Mouse (Mus musculus): Measurements from ENCODE around the gene Cr2.
"Not testable (repeated sequence)": the region's sequence is repeated elsewhere in the genome, so short reads cannot be mapped to it uniquely, and the experiment has no call there.

Gene Cr2

DNA sequence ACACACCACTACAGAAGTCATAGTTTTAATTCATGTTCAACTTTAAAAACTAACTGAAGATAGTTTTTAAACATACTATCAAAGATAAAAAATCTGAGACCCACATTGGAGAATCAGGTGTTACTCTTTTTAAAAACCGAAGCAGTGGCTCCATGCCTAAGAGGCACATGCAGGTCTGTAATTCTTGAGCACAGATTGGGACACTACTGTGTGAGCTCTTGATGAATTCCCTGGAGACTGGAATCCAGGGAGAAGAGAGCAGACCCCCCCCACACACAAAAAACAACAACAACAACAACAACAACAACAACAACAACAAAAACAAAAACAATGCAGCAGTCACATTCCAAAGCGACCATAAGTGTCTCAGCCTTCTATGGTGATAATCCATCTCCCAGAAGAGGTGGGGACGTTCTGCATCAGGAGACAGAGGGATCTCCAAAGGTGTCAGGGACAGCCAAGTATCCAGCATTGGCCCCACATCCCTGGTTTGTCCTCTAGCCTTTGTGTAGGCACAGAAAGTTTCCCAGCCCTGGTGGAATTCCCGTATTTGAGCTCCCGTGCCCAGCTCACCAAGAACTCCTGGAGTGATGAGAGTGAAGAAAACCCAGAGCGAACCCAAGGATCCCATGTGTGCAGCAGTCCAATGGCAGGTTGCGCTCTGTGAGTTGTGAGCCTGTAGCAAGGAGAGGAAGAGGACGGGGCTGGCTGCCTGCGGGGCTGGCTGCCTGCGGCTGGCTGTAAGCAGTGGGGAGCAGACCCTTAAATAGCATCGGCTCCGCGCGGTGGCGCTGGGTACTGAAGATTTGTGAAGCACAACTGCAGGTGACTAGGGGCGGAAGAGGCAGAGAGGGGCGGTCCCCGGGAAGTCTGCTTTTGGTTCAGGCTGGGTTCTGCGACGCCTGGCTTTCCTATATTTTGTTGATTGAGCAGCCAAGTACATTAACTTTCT, at the start of gene Cr2:
Gene Cr2 (minus strand): TSS at position 737 of the 952 bp plus-strand sequence.
- DNase-seq: peak; percentile 21

DNA sequence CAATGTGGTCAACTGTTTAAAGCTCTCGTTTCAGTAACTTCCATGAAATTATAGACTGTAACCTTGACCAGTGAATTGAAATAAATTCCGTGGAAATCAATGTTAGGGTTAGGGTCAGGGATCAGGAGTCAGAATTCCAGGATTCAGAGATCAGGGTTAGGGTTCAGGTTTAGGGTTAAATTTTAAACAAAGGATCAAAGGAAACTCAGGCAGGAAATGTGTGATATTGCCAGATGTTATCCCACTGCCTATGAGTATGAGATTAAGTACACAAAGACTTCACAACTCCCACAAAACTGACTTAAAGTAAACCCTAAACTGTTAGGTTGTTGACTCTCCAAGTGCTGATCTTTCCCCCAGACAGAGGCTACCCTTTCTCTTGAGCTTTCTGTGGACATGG, 45.3 kb upstream of the Cr2 start:
- DNase-seq: no peak

DNA sequence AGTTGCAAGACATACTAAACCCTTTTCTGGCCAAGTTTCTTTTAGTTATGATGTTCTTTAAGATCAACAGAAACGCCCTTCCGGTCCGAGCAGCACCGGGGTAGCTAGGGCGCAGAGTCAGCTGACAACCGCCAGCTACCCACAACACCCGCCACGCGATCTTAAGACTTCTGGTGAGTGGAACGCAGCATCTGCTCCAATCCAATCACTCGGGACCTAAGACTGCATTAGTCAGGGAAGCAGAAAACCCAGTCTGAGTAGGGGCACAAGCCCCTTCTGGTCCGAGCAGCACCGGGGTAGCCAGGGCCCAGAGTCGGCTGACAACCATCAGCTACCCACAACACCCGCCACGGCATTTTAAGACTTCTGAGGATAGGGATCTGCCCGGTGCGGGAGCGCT, 36.3 kb upstream of the Cr2 start:
- DNase-seq: not testable (repeated sequence)

DNA sequence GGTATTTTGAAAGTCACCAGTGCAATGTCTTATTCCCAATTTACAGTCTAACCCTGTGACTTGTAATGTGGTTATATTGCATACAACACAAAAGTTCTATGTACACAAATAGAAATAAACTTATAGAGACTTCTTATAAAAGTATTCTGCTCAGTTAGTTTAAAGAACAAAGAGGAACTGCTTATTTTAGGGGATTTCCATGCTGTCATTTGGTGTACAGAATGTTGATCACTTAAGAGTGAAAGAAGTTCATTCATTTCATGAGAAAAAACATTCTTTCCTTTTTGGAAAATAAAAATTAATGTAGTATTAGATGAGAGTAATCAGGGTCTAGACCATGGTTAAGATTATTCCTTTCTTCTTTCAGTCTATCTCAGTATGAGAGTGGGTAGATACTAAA, 8.2 kb upstream of the Cr2 start:
- DNase-seq: no peak

DNA sequence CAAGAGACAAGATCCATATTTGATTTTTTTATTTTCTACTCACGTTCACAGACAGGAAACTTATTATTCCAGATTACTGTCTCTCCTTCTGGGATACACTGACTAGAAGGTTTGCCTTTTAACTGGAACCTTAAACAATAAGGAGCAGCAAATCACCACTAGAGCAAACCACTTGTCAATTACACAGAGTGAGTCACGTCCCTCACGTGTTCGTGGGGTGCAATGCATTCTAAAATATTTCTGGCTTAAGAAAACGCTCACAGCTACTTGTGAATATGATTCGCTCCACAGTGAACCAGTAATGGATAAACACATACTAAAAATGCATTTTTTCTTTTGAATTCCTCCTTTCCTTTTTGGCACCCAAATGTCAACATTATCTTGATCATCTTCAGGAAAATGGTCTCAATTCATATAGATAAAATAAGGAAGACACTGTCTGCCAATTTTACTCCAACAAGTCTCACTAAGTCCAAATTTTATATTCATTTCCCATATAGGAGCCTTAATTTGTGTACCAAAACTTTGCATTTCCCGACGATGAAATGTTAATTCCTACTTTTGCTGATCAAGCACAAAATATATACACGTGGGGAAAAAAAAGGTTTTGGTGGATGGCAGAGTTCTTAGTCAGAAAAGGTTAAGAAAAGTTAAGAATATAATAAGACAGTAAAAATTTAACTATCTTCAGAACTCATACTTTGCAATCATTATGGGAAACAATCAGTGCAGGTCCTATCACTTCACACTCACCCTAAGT, 11.3 kb downstream of the Cr2 start:
- no peak for DNase-seq

DNA sequence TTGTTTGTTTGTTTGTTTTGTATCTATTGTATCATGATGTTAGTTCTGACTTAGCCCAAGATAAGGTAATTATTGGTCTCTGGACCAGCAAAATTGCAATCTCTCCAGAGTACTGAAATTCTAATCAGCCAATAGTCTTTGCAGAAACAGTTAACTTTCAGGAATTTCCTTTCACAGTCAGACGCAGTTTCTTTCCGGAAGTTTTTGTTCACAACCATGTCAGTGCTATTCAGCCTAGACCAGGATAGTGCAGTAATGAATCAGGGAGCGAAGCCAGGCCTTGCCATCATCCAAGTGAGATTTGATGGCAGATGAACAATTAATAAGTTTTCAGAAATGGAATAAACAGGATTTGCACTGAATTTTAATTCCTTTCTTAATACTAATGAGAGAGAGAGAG, 44.4 kb downstream of the Cr2 start:
- no peak for DNase-seq

DNA sequence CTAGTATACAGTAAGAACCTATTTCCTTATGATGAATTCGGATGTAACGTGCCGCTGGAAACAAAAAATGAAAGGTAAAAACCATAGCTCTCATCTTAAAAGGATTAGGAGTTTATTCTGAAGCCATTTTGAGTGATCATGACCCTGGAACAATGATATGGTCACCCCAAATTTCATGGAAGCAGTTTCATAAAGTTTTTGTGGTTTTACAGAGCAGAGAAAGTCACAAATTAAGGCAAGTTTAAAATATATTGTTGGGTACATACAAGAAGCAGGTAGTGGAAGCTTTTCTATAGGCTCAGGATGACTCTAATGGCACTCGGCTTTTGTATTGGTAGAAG, 44.9 kb downstream of the Cr2 start:
- DNase-seq: no peak

DNA sequence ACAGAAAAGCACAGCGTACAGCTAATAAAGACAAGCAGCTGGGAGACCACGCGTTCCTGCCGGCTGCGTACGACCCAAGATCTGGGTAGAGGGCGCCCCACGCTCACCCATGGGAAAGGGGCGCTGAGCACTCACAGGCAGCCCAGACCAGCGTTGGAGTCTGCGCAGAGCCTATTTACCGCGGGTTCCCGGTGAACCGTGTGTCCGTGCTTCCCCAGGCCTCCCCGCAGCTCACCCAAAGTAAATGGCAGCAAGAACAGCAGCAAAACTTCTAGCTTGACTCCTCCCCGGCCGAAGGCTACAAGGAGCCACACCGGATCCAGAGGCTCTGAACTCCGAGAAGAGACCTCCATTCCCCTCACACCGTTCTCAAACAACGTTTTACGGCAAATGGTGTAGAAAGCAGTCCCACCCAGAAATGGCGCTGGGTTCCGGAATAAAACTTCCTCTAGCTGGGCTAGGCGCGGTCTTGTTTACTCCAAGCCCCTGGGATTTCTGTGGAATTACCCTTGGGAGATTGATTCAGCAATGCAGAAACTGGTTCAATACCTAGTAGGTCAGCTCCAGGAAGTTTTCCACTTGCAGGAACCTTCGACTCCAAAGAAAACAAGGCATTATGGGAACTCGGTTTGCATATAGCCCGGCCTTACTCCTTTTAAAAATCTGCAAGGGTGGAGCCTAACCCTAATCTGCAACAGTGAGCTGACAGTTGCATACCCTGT, 45.4 kb downstream of the Cr2 start, which contains the start of gene Cr1l:
Gene Cr1l (minus strand): TSS at position 634 of the 722 bp plus-strand sequence.
- peak; percentile 91 for DNase-seq

DNA sequence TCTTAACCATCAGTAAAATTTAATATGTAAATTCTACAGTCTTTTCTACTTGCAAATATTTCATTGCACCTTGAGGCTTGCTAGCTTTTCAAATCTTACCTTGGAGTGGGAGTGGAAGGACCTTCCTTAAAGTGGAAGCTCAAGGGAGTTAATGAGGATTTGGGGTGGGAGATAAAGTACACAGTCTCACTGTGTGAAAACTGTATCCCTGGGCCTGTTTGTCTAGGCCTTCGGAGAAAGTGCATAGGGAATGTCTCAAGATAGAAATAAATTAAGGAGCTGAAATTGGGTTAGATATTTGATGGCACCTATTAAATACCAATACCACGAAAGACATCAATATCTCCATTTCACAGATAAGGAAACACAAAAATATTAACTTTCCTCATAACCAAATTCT, 46.0 kb downstream of the Cr2 start:
- DNase-seq: no peak

DNA sequence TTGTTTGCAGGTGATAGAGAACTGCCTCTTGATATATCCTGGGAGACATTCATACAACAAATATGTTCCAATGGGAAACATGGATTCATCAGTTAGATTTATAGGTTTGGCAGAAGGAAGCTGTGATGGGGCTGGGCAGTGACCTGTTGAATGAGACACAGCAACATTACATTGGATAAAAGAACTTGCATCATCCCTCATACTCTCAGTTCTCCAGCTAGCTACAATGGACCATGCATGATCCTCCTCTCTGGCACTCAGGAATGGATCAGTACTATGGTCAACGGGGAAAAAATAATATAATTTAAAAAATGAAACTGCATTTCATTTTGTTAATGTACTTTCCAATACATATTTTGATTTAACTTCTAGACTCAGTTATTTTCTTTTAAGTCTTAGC, 46.6 kb downstream of the Cr2 start:
- no peak for DNase-seq

DNA sequence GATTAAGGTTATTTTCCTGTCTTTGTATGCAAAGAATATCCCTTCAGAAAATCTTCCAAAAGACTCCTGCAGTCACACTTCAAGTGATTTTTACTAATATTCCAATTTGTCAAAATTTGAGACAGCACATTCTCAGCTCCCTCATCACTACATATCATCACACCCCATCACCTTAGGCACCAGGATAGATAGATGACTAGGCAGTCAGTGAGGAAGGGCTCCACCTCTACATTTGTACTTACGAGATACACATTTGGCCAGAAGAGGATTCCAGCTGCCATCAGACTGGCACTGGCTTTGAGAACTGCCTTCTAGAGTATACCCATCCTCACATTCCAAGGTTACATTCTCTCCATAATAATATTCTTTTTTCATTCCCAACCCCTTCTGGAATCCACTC, 62.1 kb downstream of the Cr2 start:
- no peak for DNase-seq

DNA sequence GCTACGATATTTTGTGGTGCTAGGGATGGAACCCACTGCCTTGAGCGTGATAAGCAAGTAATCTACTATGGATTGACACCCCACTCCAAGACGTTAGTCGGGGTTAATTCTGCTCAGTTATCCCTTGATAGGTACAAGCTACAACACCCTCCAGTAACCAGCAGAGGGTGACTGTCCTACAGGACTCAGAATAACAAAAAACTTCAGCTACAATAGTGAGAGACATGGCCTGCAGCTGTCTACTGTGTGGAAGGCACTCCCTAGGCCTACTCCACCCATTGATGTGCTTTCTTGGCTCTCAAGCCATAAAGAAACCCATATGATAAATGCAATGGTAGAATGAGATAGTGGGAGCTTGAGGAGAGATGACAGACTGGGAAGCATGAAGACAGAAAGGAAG, 62.9 kb downstream of the Cr2 start:
- DNase-seq: no peak

DNA sequence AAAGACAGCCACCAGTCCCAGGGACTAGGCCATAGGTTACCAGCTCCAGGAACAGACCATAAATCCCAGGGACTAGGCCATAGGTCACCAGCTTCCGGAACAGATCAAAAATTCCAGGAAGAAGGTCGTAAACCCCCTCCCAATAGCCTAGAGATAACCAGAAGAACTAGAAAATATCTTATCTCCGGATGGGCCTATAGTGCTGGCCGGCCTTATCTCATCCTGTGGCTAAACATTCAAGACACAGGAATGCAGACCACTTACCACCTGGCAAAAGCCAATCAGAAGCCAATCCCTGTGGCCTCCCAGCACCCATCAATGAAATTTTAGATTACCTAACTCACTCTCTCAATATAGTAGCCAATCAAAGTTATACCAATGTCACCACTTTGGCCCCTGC, 75.8 kb downstream of the Cr2 start:
- DNase-seq: no peak

DNA sequence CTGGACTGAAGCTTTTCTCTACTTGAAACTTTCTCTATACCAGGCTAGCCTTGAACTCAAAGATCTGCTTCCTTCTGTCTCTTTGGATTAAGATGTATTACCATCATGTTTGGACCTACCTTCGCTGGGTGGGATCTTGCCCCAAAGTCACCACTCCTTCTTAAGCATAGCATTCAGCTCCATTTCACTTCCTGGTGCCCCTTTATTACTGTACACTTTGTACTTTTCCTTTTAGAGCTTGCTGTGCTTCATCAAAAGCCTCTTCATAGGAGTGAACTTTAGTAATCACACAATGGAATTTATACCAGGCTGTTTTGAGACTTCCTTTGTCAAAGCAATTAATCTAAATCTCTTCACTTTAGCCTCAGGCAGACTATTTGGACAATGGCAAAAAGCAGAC, 78.5 kb downstream of the Cr2 start:
- no peak for DNase-seq

DNA sequence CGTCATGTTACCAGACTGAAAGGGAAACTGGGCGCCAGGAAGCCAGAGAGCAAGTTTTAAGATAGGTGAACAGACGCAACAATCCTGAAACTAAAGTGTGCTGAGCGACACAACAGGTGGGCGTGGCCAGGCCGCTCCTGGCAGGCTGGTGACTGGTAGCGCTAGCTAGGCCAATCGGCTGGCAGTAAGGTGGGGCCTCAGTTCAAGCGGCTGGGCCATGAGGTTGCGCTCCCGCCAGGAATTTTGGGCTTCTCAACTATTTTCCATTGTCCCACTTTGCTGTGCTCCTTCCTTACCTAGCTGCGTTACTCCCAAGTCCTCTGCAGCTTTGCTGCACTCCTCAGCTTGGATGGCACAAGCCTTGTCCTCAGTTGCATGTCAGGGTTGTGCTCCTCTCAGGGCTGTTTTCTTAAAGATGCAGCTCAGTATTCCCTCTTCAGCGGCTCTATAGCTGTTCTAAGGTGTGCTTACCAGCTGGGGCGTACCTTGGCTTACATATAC, 84.2 kb downstream of the Cr2 start, which contains the start of gene Cd46:
Gene Cd46 (minus strand): TSS at position 30 of the 501 bp plus-strand sequence.
- peak; percentile 24 for DNase-seq

DNA sequence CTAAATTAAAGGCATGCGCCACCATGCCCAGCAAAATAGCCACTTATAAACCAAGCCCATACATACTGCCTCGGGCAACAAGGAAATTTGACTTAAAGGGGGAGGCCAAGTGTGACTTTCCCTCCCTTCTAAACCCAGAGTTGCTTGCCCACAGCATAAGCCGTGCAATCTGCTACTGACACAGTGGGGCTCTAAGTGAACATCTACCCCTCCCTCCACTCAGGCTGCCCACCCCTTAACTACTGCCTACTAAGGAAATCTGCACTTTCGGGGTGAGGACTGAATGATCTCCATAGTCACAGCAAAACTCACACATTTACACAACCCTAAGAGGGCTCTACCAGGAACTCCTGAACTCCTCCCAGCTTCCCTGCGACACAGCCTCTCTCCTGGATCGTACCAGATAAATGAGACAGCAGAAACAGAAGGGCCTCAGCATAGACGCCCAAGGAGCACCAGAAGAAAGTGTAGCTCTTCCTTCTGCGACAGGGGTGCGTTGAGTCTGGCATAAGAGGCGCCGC, 84.8 kb downstream of the Cr2 start:
- DNase-seq: no peak
